Mouse (Mus musculus) hindbrain, embryonic 14.5 days (tissue): ENCODE measurements around the gene Defb23. TPM values are rescaled to one million over a fixed set of nuclear protein-coding genes. Genes with fewer than 3 reads are reported as not detected.

Experiments used
- polyA plus RNA-seq: library from polyadenylated mRNA; unstranded; fragments of >200 nt; fragmentation: Nextera tagmentation; extraction: Ambion mirVana; gene quantifications from 2 replicates; pipeline ENCODE4 v1.2.1, GENCODE M21; 2014

Gene Defb23
- polyA plus RNA-seq, 1 experiment from 2014 or later, result not detected

Other genes with a start within 250 kb of the Defb23 start
- 104 and 150 TPM in 2 replicates for gene Csnk2a1, start 237.8 kb downstream of the Defb23 start, polyA plus RNA-seq
- gene Tbc1d20, start 170.8 kb downstream of the Defb23 start, polyA plus RNA-seq, result 24.4 and 31.4 TPM in 2 replicates
- gene Rbck1, start 132.0 kb downstream of the Defb23 start, polyA plus RNA-seq, result 93.7 and 95.3 TPM in 2 replicates
- gene Trib3, start 120.6 kb downstream of the Defb23 start, polyA plus RNA-seq, result 0.95 and 1.0 TPM in 2 replicates
- 48.0 and 56.9 TPM in 2 replicates for gene Nrsn2, start 88.0 kb downstream of the Defb23 start, polyA plus RNA-seq
- gene Sox12, start 66.6 kb downstream of the Defb23 start, polyA plus RNA-seq, result 18.8 and 19.5 TPM in 2 replicates
- 16.5 and 17.2 TPM in 2 replicates for gene Zcchc3, start 49.6 kb downstream of the Defb23 start, polyA plus RNA-seq
- 2.5 and 3.8 TPM in 2 replicates for gene 6820408C15Rik, start 49.0 kb downstream of the Defb23 start, polyA plus RNA-seq
- not detected in 2 replicates for gene Defb20, start 12.4 kb upstream of the Defb23 start, polyA plus RNA-seq
- not detected in 2 replicates for gene Defb22, start 25.5 kb upstream of the Defb23 start, polyA plus RNA-seq
- not detected in 2 replicates for gene Defb26, start 47.1 kb upstream of the Defb23 start, polyA plus RNA-seq
- gene Defb28, start 53.6 kb upstream of the Defb23 start, polyA plus RNA-seq, result not detected in 2 replicates
- not detected in 2 replicates for gene Defb29, start 75.5 kb upstream of the Defb23 start, polyA plus RNA-seq
- gene Gm17416, start 104.7 kb upstream of the Defb23 start, polyA plus RNA-seq, result not detected in 2 replicates
- not detected in 2 replicates for gene Defb21, start 108.1 kb upstream of the Defb23 start, polyA plus RNA-seq
- not detected in 2 replicates for gene Defb19, start 115.7 kb upstream of the Defb23 start, polyA plus RNA-seq
- not detected in 2 replicates for gene Defb45, start 134.8 kb upstream of the Defb23 start, polyA plus RNA-seq
- not detected in 2 replicates for gene Defb36, start 139.7 kb upstream of the Defb23 start, polyA plus RNA-seq
- gene Defb25, start 158.4 kb upstream of the Defb23 start, polyA plus RNA-seq, result not detected in 2 replicates
- 0.33 and 0.87 TPM in 2 replicates for gene Rem1, start 162.3 kb upstream of the Defb23 start, polyA plus RNA-seq
- gene H13, start 204.8 kb upstream of the Defb23 start, polyA plus RNA-seq, result 155 and 164 TPM in 2 replicates
- 34.0 and 41.9 TPM in 2 replicates for gene Mcts2, start 222.4 kb upstream of the Defb23 start, polyA plus RNA-seq